Mouse (Mus musculus): ENCODE results near the gene Kcnj1.

GRCm38 (mm10) chr9:32415952-32416351 lies 43.7 kb downstream of the Kcnj1 start:
- TF ChIP-seq EP300 (IDR thresholded peaks at IDR 0.05; ENCODE audit: low read depth) (no peak), CTCF (IDR thresholded peaks at IDR 0.05; ENCODE audit: low read depth) (no peak)

All from liver, embryonic 14.5 days (tissue).